Comparison of ENCODE assay signal across 20 mouse cellular contexts in genomic region chr7:133792771-133793170, GRCm38 (mm10). TPM values are rescaled to one million over a fixed set of nuclear protein-coding genes. Genes with fewer than 3 reads are reported as not detected.
A peak's percentile ranks its signal among the peaks of the same experiment; 100 is the strongest.
DNase-seq lines count a peak whose midpoint lies in the region; ATAC-seq and TF ChIP-seq lines count a peak whose summit lies in the region.
"Had no signal": no experiment of that assay in that cellular context is flagged by ENCODE, and none has a peak within 500 bp of the region (broad histone marks: within the 10 kb centered on the region; RNA-seq: fewer than 3 reads in every experiment).

No protein-coding gene starts in this region.

- no peak overlapping the region for H3K4me3 ChIP-seq in kidney, adult 2 months (ENCODE audit: insufficient read depth, low read depth, low read length)
- no peak overlapping the region for H3K4me3 ChIP-seq in kidney, embryonic 15.5 days (replicated peaks)
- H3K4me3 ChIP-seq in lung, embryonic 14.5 days (ENCODE audit: low read depth, low read length), result no peak overlapping the region
- no peak overlapping the region for H3K4me3 ChIP-seq in stomach, postnatal 0 days (ENCODE audit: low read depth, low read length)
- H3K4me3 ChIP-seq: embryonic facial prominence, embryonic 12.5 days; forebrain, embryonic 13.5 days; heart, embryonic 10.5 days; hindbrain, embryonic 12.5 days had no signal

- DNase-seq in kidney, adult 2 months, result no peak
- DNase-seq in lung, embryonic 14.5 days, result peak; percentile 64
- no peak for DNase-seq in lung, postnatal 25 days (ENCODE audit: low spot score)
- peak; percentile 31 for DNase-seq in Muller cell, postnatal 12 days (ENCODE audit: inconsistent ontology term)
- DNase-seq in stomach, postnatal 0 days (ENCODE audit: low spot score), result no peak
- DNase-seq in adrenal gland, postnatal 14 days, result no peak

- H3K36me3 ChIP-seq in kidney, adult 2 months (ENCODE audit: control insufficient read depth, insufficient read depth, low read length), result no peaks in the 10 kb centered on the region
- no peaks in the 10 kb centered on the region for H3K36me3 ChIP-seq in kidney, embryonic 15.5 days
- H3K36me3 ChIP-seq in lung, embryonic 14.5 days (ENCODE audit: insufficient read depth), result no peaks in the 10 kb centered on the region
- H3K36me3 ChIP-seq in stomach, postnatal 0 days (ENCODE audit: control insufficient read depth, insufficient read depth, low read length), result no peaks in the 10 kb centered on the region
- H3K36me3 ChIP-seq: embryonic facial prominence, embryonic 12.5 days; G1E; heart, embryonic 10.5 days; hindbrain, embryonic 12.5 days had no signal

- 43% methylated on average over 1 of the region's 1 CpGs for WGBS in kidney, adult 2 months
- WGBS in kidney, embryonic 15.5 days, result 14% methylated on average over 1 of the region's 1 CpGs
- 8% methylated on average over 1 of the region's 1 CpGs for WGBS in lung, embryonic 14.5 days
- 27% methylated on average over 1 of the region's 1 CpGs for WGBS in stomach, postnatal 0 days

- H3K27me3 ChIP-seq in kidney, adult 2 months (replicated peaks; ENCODE audit: control insufficient read depth, insufficient read depth, low read length), result no peaks in the 10 kb centered on the region
- H3K27me3 ChIP-seq in kidney, embryonic 15.5 days, result no peaks in the 10 kb centered on the region
- no peaks in the 10 kb centered on the region for H3K27me3 ChIP-seq in lung, embryonic 14.5 days (ENCODE audit: insufficient read depth, low read length)
- H3K27me3 ChIP-seq in stomach, postnatal 0 days (ENCODE audit: control insufficient read depth, insufficient read depth, low read length), result no peaks in the 10 kb centered on the region
- H3K27me3 ChIP-seq: embryonic facial prominence, embryonic 12.5 days; forebrain, embryonic 13.5 days; hindbrain, embryonic 12.5 days; Patski had no signal

- no peak for TF ChIP-seq POLR2A in kidney, adult 2 months (IDR thresholded peaks at IDR 0.05; ENCODE audit: low read depth, low read length)

- no peak for TF ChIP-seq EP300 in stomach, postnatal 0 days (optimal IDR thresholded peaks at IDR 0.05)

- no peak for TF ChIP-seq CTCF in kidney, adult 2 months (conservative IDR thresholded peaks at IDR 0.05; ENCODE audit: insufficient read depth, insufficient read length, low read depth, low read length)
- TF ChIP-seq CTCF in lung, embryonic 14.5 days (IDR thresholded peaks at IDR 0.05; ENCODE audit: low read depth), result no peak
- no peak for TF ChIP-seq CTCF in stomach, postnatal 0 days (IDR thresholded peaks at IDR 0.05; ENCODE audit: low read depth)

- no peak for ATAC-seq in kidney, embryonic 15.5 days (replicated peaks; ENCODE audit: low FRiP score)
- ATAC-seq in lung, embryonic 14.5 days (ENCODE audit: insufficient read depth), result no peak
- ATAC-seq in stomach, postnatal 0 days (ENCODE audit: low FRiP score, low TSS enrichment), result no peak
- ATAC-seq: activated CD4-positive, CD25-positive, alpha-beta regulatory T cell, adult 4 months; CD4-positive, CD25-positive, alpha-beta regulatory T cell, adult 4 months; forebrain, embryonic 13.5 days had no signal

- H3K27ac ChIP-seq in kidney, adult 2 months (ENCODE audit: insufficient read depth, low read depth, low read length), result 0 out of 2 replicates have a peak overlapping the region, but pooled peaks have one; percentile 5
- H3K27ac ChIP-seq in kidney, embryonic 15.5 days, result no peak overlapping the region
- no peak overlapping the region for H3K27ac ChIP-seq in lung, embryonic 14.5 days (ENCODE audit: low read depth)
- 0 out of 2 replicates have a peak overlapping the region, but pooled peaks have one; percentile 13 for H3K27ac ChIP-seq in stomach, postnatal 0 days (replicated peaks)
- H3K27ac ChIP-seq: embryonic facial prominence, embryonic 12.5 days; forebrain, embryonic 13.5 days; heart, embryonic 10.5 days; hindbrain, embryonic 12.5 days had no signal

- no peak overlapping the region for H3K4me2 ChIP-seq in kidney, embryonic 15.5 days
- no peak overlapping the region for H3K4me2 ChIP-seq in lung, embryonic 14.5 days
- H3K4me2 ChIP-seq in stomach, postnatal 0 days (replicated peaks; ENCODE audit: low read depth), result no peak overlapping the region
- H3K4me2 ChIP-seq: embryonic facial prominence, embryonic 12.5 days; forebrain, embryonic 13.5 days; hindbrain, embryonic 12.5 days had no signal

- H3K9ac ChIP-seq in kidney, embryonic 15.5 days, result no peak overlapping the region
- H3K9ac ChIP-seq in lung, embryonic 14.5 days, result no peak overlapping the region
- no peak overlapping the region for H3K9ac ChIP-seq in stomach, postnatal 0 days (ENCODE audit: low read length)
- H3K9ac ChIP-seq: embryonic facial prominence, embryonic 12.5 days; forebrain, embryonic 13.5 days; hindbrain, embryonic 12.5 days had no signal

- H3K9me3 ChIP-seq in kidney, embryonic 15.5 days (replicated peaks), result no peaks in the 10 kb centered on the region
- no peaks in the 10 kb centered on the region for H3K9me3 ChIP-seq in lung, embryonic 14.5 days (ENCODE audit: low read depth, low read length)
- no peaks in the 10 kb centered on the region for H3K9me3 ChIP-seq in stomach, postnatal 0 days (ENCODE audit: control insufficient read depth, low read length)
- H3K9me3 ChIP-seq: embryonic facial prominence, embryonic 12.5 days; forebrain, embryonic 13.5 days; G1E; heart, embryonic 10.5 days; hindbrain, embryonic 12.5 days had no signal

- H3K4me1 ChIP-seq in kidney, adult 2 months (ENCODE audit: control insufficient read depth, insufficient read depth, low read length), result peaks cover 11% of the 10 kb centered on the region; the same call in 1 of the 2 replicates
- H3K4me1 ChIP-seq in kidney, embryonic 15.5 days, result peaks cover 6% of the 10 kb centered on the region; the same call in 1 of the 2 replicates
- 0 out of 2 replicates have a peak, but pooled peaks cover 11% of the 10 kb centered on the region for H3K4me1 ChIP-seq in lung, embryonic 14.5 days (ENCODE audit: insufficient read depth)
- H3K4me1 ChIP-seq in stomach, postnatal 0 days (replicated peaks; ENCODE audit: control insufficient read depth, insufficient read depth), result peaks cover 3% of the 10 kb centered on the region; the same call in 1 of the 2 replicates
- H3K4me1 ChIP-seq: embryonic facial prominence, embryonic 12.5 days; hindbrain, embryonic 12.5 days had no signal

RNA-seq across cellular contexts. Expression of gene Dhx32, which starts 10.2 kb away (rescaled TPM):
- polyA plus RNA-seq in kidney, adult 2 months (2012; rRNA removed), result 26.1 and 28.1 TPM in 2 replicates
- polyA plus RNA-seq in kidney, embryonic 15.5 days (2015; fragmentation: Nextera tagmentation; extraction: Ambion mirVana), result 19.7 and 21.3 TPM in 2 replicates
- 22.6 and 24.5 TPM in 2 replicates for polyA plus RNA-seq in lung, embryonic 14.5 days (2014; fragmentation: Nextera tagmentation; extraction: Ambion mirVana)
- polyA plus RNA-seq in stomach, postnatal 0 days (2015; fragmentation: Nextera tagmentation; extraction: Ambion mirVana), result 57.6 and 59.8 TPM in 2 replicates
- total RNA-seq in adrenal gland, postnatal 14 days (2021), result 41.6 and 44.6 TPM in 2 replicates

RNA-seq across cellular contexts. Expression of gene Fank1, which starts 16.1 kb away (rescaled TPM):
- polyA plus RNA-seq in kidney, adult 2 months (2012; rRNA removed), result 0.08 and 0.09 TPM in 2 replicates
- polyA plus RNA-seq in kidney, embryonic 15.5 days (2015; fragmentation: Nextera tagmentation; extraction: Ambion mirVana), result 0.23 and 0.37 TPM in 2 replicates
- 0.29 and 0.30 TPM in 2 replicates for polyA plus RNA-seq in lung, embryonic 14.5 days (2014; fragmentation: Nextera tagmentation; extraction: Ambion mirVana)
- polyA plus RNA-seq in stomach, postnatal 0 days (2015; fragmentation: Nextera tagmentation; extraction: Ambion mirVana), result 0.34 and 0.50 TPM in 2 replicates
- 0.33 and 0.90 TPM in 2 replicates for total RNA-seq in adrenal gland, postnatal 14 days (2021)
- total RNA-seq: G1E; gastrocnemius, adult 8-10 months; heart, adult 18-20 months; heart, postnatal 10 days; heart, postnatal 4 days had no signal
- polyA plus RNA-seq: activated CD4-positive, CD25-positive, alpha-beta regulatory T cell, adult 4 months; CD4-positive, CD25-positive, alpha-beta regulatory T cell, adult 4 months; G1E; heart, embryonic 14.5 days had no signal

Comparison
In these comparisons a context has a peak if more than half of its experiments do, and no peak if none do; other contexts are left out.
1. DNase-seq: peak in lung, embryonic 14.5 days (single experiment) and Muller cell, postnatal 12 days (single experiment); none in kidney, adult 2 months (single experiment), lung, postnatal 25 days (single experiment), stomach, postnatal 0 days (single experiment) and adrenal gland, postnatal 14 days (single experiment).
2. H3K27ac ChIP-seq: peak in kidney, adult 2 months (single experiment) and stomach, postnatal 0 days (single experiment); none in kidney, embryonic 15.5 days (single experiment) and lung, embryonic 14.5 days (single experiment).